Mouse (Mus musculus): Measurements from ENCODE around the gene Eci2.

GRCm38 (mm10) chr13:34976116-34976515, 50.8 kb downstream of the Eci2 start:
- TF ChIP-seq CTCF (IDR thresholded peaks at IDR 0.05; ENCODE audit: insufficient read depth, low read depth, low read length) (no peak), POLR2A (IDR thresholded peaks at IDR 0.05; ENCODE audit: insufficient read depth, low read depth, low read length) (no peak)

Measured in olfactory bulb, adult 2 months (tissue).